Comparison of ENCODE assay signal across 12 mouse cellular contexts in genomic region chr4:137065846-137066245, GRCm38 (mm10).
"Had no signal": no experiment of that assay in that cellular context is flagged by ENCODE, and none has a peak within 500 bp of the region (broad histone marks: within the 10 kb centered on the region; RNA-seq: fewer than 3 reads in every experiment).

No protein-coding gene starts in this region.

- H3K9ac ChIP-seq: limb, embryonic 13.5 days; liver, embryonic 14.5 days; neural tube, embryonic 13.5 days had no signal

- H3K4me2 ChIP-seq: limb, embryonic 13.5 days; neural tube, embryonic 13.5 days had no signal

- H3K4me3 ChIP-seq: left cerebral cortex, adult 2 months; limb, embryonic 13.5 days; midbrain, embryonic 10.5 days; neural tube, embryonic 13.5 days had no signal

- H3K36me3 ChIP-seq: limb, embryonic 13.5 days; midbrain, embryonic 10.5 days; neural tube, embryonic 13.5 days had no signal

- H3K27ac ChIP-seq: left cerebral cortex, adult 2 months; limb, embryonic 13.5 days; liver, embryonic 14.5 days; midbrain, embryonic 10.5 days; neural tube, embryonic 13.5 days had no signal

- DNase-seq: kidney, postnatal 25 days; lung, adult 18-20 months; lung, postnatal 36 days; midbrain, embryonic 14.5 days; right cerebral cortex, adult 18-20 months; right cerebral cortex, postnatal 25 days; thymus, postnatal 36 days had no signal

- H3K9me3 ChIP-seq: limb, embryonic 13.5 days; midbrain, embryonic 10.5 days; neural tube, embryonic 13.5 days had no signal
